Mouse (Mus musculus) G1E (cell line): ENCODE measurements around the gene Ryk.

Source experiments
- CTCF ChIP-seq: IDR thresholded peaks from 2 replicates; pipeline ENCODE4 v1.5.1; 2012; ENCODE audit warnings: low read depth, low read length, inconsistent platforms, mixed read lengths
- POLR2AphosphoS5 ChIP-seq: IDR thresholded peaks from 2 replicates; pipeline ENCODE4 v1.6.1; 2012; ENCODE audit warnings: low read depth, low read length, inconsistent platforms; ENCODE audit not compliant: insufficient replicate concordance

DNA sequence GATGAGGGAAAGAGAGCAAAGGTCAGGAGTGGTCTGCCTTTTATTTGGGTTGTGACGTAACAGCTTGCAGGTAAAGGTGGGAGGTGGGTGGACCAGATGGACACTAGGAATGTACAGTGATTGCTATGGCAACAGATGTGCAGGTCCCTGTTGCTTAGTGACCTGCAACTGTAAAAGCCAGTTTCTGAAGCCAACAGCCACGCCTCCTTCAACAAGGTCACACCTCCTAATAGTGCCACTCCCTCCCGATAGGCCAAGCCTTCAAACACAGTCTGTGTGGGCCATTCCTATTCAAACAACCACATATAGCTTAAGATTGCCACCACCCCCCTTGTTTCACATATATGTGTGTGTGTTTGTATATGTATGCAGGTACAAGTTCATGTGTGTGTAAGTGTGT is 45.2 kb upstream of the Ryk start:
- TF ChIP-seq CTCF (no peak), POLR2AphosphoS5 (no peak)
